Mouse (Mus musculus) thymus, postnatal 4 days (tissue): ENCODE measurements around the gene Dcps.

ENCODE experiments used
- DNase-seq: peaks from one replicate; pipeline ENCODE4 v3.0.0; 2021

The Dcps gene

DNA sequence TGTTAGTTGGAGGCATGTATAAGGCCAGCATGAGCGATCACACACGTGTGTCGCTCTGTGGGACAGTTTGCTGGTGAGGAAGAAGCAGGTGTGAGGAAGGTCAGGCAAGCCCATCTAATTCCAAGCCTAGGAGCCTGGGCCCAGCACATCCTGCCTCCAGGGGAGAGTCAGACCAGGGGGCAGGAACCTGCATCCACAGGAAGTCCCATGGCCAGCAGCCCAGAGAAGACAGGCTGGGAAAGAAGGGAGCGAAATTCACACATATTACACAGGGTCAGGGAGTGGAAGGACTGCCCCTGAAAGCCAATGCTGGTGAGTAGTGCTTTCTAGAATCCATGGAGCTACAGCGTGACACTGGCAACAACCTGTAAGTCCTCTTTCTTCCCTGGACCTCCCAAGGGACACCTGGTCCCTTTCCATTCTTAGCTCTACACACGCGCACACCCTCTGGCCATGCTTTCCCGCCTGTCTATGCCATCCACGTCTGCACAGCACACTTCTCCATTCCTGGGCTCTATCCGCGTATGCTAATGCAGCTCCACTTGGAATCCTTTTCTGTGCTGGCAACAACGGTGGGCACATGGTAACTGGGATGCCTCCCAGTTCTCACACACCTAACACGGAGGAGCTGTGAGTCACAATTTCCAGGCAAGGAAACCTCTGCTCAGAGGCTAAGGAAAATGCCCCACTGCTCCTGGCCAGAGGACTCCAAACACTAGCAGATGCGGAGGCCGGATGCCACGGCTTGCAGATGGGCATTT, 44.0 kb downstream of the Dcps start:
- no peak for DNase-seq

DNA sequence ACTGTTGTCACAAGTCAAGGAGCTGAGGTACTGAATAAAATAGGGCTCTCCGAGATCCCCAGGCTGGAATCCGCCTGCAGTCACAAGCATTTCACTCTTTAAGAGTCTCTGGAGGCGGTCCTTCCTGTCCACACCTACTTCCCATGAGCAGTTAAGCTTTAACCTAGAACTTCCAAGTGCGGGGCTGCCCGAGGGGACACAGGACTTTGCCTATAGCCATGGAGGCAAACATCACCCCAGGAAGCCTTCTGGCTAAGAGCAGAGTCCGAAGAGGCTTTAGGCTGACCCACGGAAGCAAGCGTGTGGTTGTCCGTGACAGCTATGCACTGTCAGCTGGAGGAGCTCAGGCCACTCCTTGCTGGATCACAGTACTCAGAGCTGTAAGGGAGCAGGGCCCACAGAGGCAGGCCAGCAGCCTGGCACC, 46.9 kb downstream of the Dcps start:
- no peak for DNase-seq

DNA sequence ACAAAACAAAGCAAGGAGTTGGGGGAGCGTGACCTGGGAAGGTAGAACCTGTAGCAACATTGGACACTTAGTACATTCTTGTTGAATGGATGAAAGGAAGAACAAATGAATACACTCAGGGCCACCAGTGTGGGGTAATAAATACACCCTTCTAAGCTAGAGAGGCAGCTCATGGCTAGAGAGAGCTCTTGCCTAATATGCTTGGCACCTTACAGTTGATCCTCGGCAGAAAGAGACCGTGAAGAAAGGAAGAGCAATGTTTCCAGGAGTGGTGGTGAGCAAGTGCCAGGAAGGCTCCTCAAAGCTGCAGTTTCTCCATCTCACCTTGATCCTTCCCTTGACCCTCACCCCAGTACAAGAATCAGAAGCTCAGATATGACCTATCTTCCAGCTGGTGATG, 47.3 kb downstream of the Dcps start:
- DNase-seq, result no peak

DNA sequence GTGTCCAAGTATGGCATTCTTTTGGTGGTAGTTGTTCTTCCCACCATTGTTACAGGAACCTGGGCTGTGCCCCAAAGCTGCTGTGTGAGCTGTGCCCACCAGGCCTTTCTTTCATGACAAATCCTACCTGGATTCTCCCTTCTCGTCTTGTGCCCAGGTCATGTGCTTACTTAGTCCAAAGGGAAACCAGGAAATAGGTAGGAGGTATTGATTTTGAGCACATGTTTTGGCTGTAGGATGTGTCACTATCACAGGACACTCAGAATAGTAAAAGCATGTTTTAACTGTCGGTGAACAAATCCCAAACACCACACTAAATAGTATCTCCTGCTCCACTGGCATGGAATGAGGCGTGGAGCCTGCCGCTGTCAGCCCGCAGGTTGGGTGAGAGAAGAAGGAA, 48.3 kb downstream of the Dcps start:
- no peak for DNase-seq

DNA sequence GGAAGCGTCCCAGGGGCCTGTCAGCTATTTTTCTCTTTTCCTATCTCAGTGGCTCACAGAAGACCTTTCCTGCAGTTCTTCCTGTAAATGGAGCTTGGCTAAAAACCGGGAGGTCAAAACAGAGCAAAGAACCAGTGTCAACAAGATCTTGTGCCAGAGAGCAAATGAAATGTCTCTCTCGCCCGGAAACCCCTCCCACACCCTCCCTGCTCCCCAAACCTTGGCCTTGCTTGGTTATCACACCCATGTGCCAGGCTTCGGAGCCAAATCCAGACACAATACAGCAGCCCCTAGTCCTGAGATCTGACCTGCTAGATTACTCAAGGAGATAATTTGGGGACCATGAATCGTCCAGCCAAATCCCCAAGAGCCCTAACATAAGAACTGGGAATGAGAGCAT, 48.7 kb downstream of the Dcps start:
- no peak for DNase-seq

DNA sequence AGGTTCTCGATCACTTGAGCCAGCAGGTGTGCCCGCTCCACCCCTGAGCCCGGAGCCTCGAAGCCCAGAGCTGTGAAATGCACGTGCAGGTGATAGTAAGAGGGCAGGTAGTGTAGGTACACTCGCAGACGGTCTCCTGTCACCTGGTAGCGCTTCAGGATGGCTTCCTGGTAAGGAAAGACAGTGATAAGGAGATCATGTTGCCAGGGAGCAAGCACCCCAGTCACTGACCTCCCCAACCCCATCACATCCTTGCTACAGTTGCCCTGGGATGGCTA, 51.2 kb downstream of the Dcps start:
- DNase-seq, result peak; percentile 25

DNA sequence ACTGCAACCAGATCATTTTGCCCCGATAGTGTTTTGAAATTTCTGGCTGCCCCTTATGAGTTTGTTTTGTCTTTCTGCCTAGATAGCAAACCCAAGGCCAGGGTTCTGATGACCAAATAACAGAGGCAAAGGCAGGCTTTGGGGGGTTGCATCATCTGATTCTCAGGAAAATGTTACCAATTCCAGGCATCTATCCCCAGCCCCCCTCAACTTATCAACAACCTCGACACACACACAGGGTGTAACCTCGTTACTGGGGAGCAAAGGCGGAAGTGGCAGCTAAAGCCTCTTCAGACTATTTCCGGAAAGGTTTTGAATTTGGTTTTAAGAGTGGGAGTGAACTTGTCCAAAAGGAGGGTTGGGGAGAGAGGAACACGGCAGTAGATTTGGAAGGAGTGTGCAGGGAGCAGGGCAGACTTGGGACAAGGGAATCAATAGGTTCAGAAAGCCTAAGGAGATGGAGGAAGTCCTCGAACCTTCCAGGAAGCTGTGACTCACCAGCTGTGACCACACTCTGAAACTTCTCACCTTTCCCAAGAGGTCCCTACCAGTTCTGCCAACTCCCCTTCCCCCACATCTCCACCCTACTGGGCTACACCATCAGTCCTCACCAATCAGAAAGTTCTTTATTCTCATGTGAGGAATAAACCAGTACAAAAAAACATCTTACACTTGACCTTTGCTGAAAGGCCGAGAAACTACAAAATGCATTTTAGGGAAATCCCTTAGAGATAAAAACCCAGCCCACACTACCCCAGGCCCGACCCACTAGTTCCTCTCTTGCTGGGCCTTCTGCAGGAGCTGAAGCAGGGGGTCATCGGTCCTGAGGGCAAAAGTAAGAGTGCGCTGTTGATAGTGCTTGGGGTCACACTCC, 51.8 kb downstream of the Dcps start:
- peak; percentile 51 for DNase-seq

DNA sequence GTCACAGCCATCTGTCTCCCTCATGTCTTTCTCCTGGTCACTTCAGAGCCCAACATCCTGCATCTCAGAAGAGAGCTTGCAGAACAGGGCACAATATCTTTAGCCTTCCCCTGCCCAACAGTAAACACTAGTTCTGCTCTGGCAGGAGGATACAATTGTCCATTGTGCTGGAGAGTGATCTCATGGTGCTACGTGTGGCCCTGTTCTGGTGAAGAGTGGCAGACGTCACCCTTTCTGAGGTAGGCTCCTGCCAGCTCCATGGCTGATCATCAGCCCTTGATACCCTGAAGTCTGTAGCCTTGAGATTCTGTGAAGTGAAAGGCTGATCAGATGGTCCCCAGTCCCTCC, 52.4 kb downstream of the Dcps start:
- DNase-seq, result peak; percentile 26

DNA sequence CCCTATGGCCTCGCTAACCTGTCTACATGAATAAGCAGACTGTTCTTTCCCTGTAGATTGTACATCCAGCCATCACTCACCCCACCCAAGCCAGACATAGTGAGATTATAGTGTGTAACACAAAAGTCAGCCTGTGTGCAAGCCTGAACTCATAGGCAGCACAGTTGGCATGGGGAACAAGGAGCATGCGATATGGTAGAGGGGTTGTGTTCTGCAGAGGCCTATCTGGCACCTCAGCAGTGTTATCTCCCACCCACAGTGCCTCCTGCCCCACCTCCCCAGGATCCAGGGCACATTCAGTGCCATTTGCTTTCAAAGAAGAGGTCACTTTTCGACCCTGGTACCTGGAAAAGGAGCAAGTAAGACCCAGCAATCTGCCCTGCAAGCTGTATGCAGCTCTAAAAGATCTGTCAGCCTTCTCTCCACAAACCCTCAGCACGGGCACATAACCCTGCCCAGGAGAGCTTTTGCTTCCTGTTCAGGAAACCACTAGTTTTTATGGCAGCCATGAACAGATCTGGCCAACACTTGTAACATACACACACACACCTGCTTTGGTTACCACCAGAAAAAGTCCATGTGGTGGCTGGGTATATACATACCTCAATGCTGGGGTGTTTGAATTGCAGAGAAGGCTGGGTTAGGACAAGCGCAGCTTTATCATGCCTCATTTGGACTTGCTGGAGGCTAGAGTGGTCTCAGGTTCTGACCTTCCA, 53.2 kb downstream of the Dcps start:
- DNase-seq, result peak; percentile 28

DNA sequence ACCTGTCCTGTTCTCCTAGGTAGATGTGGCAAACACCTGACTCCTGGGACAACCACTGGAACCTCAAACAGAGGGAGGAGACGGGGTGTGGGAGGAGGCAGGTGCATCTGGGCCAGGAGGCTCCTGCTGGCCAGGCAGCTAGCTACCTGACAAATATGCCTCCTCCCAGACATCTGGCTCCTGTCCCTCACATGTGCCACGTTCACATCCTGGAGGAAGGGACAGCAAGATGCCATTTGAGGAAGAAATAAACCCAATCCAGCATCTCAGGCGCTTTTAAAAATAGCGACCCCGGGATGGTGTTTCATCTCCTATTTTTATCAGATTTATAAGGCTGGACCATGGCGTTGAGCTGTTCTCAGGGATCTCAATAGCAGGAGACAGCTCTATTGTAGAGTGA, 56.7 kb downstream of the Dcps start, which contains the start of gene St3gal4:
Gene St3gal4 (minus strand): TSS at position 101 of the 400 bp plus-strand sequence.
- no peak for DNase-seq

DNA sequence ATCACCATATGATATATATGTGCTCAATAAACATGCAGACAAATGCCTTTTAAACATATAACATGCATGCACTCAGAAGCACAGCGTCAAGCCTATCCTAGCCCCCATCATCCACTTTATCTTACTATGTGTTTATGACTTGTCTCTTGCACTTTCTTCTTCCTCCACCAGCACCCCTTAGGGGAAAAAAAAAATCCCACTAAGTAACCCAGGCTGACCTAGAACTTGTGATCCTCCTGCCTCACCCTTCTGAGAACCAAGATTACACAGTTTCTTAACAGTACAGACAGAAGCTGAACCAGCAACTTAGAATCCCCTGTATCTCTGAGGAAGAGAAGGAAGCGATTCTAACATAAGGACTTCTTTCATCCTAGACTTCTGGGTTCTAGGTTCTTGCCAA, 57.3 kb downstream of the Dcps start:
- DNase-seq, result no peak

DNA sequence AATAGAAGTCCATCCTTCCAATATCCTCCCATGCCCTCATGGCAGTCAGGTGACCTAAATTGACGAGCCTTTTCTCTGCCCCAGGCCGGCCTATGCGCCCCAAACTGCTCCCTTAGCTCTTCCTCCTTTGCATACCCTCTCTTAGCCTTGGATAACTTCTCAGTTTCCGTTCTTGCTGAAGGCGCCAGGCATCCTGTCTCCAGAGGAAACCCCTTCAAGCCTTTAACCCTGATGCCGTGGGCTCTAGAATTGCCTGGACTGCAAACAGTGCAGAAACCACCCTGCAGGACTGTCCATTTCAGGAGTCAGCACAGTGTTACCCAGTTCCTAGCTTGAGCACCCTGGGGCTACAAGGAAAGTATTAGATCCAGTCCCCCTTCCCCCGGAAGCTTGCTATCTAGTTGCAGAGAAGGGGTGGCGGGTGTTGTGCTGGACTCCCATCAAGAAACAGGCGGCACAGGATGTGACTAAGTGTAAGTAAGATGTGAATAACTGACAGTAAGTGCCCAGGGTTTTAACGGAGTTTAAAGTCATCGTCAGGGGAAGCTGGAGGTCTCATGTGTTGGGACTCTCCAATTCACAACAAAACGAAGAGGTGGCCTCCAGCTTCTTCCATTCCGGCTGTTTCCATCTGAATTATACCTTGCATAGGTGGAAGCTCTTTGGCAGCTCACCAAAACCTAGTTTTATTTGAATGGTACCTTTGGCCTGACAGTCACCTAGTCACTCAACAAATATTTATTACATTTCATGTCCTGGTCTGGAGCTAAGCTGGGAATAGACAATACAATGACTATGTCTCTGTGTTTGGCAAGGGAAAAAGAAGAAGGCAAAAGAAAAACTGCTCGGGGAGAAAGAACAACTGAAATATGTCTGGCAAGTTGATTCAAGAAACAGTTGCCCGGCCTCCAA, 58.2 kb downstream of the Dcps start:
- peak; percentile 57 for DNase-seq

DNA sequence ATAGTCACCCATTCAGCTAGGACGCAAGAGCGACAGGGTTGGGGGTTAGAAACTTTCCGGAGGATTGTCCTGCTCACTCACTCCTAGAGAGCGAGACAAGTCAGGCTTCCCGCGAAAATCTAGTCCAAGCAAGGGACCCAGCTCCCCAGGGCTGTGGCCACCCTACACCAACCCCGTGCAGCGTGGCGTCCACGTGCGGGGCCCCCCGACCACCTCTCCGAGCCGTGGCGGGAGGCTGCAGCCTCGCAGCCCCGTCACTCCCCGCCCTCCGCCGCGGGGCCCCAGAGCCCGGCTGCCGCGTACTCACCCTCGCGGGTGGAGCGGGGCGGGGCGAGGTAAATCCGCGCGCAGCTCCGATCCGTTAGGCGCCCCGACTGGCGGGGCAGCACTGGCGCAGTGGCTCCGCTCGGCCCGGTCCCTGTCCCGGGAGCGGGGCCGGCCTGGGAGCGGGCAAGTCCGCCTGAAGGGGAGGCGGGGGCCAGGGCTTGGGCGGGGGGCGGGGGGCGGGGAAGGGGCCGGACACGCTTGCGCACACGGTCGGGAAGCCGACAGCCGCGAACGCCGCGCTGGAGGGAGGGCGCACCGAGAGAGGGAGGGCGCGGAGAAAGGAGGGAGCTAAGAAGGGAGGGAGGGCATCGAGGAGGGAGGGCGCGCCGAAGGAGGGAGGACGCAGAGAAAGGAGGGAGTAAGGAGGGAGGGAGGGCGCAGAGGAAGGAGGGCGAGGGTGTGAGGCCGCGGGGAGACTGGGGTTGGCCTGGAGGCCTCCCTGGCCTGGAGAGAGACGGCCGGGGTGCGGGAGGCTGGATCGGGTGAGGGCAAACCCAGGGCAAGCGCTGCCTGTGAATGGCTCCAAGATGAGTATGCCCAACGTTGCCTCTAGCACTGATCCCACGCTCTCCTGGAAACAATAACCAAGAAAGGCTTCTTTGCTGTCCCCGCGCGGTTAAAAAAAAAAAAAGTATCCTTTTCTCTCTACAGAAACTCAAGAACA, 59.2 kb downstream of the Dcps start:
- peak; percentile 86 for DNase-seq

DNA sequence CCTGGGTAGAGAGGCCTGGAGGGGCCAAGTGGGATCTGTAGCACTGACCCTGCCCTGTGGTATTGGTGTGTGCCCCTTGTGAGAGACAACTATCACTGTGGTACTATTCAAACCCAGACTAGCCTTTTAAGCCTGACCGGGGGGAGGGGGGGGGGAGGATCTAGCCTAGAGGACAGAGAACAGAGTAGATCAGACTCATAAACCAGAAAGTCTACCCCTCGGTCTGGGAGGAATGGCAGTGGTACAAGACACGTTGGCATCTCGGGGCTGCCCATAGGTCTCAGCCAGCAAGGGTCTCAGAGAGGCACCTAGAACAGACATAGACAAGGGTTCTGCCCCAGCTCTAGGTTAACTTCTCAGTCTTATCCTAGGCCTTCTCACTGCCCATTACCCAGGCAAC, 60.1 kb downstream of the Dcps start:
- DNase-seq, result no peak

DNA sequence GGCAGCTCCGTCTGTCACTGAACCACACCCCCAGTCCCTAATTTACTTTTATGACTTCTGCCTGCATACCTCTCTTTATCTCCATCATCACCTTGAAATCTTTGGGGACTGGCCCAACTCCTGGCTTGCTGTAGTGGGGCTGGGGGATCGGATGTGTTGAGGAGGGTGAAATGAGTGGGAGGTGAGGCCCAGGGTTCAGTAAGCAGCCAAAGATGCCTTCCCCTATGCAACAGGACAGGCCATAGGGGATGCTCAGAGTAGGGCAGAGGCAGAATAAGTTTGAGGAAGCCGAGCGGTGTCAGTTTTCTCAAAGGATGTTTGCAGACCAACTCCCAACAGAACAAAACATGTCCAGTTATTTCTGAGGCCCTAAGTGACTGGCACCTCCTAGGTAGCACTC, 60.6 kb downstream of the Dcps start:
- no peak for DNase-seq

DNA sequence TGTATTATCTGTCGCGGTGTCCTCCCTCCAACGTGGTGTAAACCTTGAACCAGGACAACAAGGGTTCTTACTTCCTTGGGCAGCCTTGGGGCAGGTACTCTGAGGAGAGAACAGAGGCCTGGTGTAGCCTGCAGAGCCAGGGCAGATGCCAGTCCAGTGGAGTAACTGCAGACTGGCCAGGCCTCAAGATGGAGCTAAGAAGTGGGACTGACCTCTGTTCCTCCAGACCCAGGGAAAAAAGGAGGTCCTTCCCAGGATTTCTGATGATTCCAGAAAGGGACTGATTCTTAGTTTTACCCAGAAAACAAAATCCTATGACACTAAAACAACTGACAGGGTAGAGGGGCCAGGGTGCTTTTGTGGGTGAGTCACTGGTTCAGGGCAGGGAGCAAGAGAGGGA, 61.6 kb downstream of the Dcps start:
- DNase-seq, result no peak

DNA sequence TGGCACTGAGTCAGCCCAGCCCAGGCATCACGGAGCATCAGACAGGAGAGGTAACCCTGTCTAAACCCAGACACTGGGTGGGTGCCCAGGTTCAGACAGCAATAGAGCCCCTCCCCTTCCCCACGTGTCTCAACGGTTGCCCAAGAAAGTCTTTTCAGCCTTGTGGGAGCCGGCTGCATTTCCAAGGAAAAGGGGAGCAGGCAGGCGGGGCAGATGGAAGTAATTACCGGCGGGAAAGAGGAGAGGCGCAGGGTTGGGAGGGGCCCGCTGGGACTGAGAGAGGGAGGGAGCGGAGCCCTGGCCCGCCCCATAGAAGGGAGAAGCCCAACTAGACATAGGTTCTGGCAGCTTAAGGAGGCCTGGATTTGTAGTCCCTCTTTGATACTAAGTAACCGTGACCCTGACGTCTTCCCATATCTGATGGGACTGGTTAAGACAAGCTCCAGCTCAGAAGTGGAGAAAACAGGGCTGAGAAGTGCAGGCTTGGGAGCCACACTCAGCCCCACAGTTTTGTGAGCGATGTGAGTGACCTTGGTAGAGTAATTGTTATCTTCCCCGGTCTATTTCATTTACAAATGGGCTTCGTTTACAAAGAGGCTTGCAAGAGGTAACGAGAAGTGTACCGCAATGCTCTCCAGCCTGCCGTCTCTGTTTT, 63.8 kb downstream of the Dcps start:
- DNase-seq, result no peak

DNA sequence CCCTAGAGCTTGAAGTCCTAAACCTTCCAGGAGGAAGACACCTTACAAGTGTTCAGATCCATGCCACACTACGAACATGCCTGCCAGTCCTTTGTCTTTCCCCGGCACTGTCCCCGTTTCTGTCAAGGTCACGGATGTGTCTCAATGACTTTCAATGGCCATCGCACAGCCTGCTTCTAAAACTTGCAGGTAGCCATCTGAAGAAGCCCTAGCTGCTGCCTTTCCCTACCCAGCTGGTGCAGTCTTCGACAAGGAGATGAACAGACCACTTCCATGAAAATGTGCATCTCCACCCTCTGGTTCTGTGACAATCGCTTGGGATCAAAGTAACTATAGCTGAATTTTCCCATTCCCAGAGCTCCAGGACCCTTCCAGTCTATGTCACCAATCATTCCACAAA, 64.4 kb downstream of the Dcps start:
- DNase-seq, result no peak

DNA sequence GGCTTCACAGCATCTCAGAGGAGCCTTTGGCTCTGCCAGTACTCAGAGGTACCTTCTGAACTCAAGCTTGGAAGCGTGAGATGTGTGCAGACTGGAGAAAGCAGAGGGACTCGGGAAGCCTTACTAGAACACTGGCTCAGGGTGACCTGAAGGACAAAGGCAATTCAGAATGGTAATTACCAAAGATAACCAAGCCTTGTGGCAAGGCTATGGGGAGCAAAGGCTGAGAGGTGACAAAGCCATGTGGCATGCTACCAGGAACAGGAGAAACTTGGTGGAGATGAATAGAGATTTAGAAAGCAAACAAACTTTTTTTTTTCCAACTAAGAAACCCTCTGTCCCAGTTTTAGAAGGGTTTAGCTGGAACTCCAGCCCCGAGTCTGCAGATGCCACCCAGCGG, 65.3 kb downstream of the Dcps start:
- DNase-seq, result no peak

DNA sequence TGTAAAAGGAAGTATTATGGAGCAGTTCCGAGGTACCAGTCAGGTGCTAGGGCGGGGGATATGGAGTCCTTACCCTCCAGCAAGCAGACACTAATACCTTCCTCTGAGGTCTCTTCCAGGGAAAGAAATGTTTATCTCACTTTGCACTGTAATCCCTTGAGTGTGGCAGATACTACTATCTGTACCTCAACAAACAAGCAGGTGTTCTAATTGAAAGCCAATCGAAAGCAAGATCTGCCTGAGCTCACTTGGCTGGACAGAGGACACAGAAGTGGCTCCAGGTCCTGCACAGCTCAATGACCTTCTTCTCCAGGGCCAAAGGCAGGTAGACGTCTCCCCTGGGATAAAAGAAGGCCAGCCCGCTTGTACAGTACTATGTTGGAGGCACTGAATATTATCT, 65.8 kb downstream of the Dcps start:
- no peak for DNase-seq

DNA sequence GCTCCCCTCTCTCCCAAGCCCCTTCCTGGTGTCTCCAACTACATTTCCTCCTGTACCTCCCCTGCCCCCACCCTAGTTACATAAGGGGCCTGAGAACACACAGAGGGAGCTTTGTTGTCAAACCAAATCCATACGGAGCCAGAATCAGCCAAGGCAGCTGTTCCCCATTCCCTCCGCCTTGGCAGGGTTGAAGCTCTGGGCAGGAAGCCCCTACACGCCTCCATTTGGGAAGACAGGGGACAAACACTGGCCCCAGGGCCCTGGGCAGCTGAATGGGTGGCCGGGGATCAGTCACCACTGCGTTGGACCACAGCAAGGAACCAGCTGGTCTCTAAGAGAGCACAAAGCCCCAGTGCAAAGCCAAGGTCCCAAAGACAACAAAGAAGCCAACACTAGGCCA, 66.9 kb downstream of the Dcps start:
- no peak for DNase-seq
